ENCODE assay signal across 28 mouse cellular contexts in genomic region chr14:105643285-105643957, GRCm38 (mm10).
DNase-seq lines count a peak whose midpoint lies in the region; ATAC-seq lines count a peak whose summit lies in the region.
"Had no signal": no experiment of that assay in that cellular context is flagged by ENCODE, and none has a peak within 500 bp of the region (broad histone marks: within the 10 kb centered on the region; RNA-seq: fewer than 3 reads in every experiment).

No protein-coding gene starts in this region.

- H3K27me3 ChIP-seq in hindbrain, embryonic 14.5 days (ENCODE audit: control insufficient read depth, insufficient read depth, low read length) = no peaks in the 10 kb centered on the region
- H3K27me3 ChIP-seq in hindbrain, embryonic 12.5 days = no peaks in the 10 kb centered on the region
- H3K27me3 ChIP-seq: embryonic facial prominence, embryonic 15.5 days; kidney, embryonic 15.5 days; limb, embryonic 12.5 days; liver, embryonic 15.5 days had no signal

- H3K4me3 ChIP-seq in hindbrain, embryonic 14.5 days (replicated peaks; ENCODE audit: low read length) = no peak overlapping the region
- H3K4me3 ChIP-seq in hindbrain, embryonic 12.5 days = no peak overlapping the region
- H3K4me3 ChIP-seq: embryonic facial prominence, embryonic 10.5 days; embryonic facial prominence, embryonic 15.5 days; gastrocnemius, adult 2 months; kidney, embryonic 15.5 days; limb, embryonic 12.5 days; liver, embryonic 15.5 days had no signal

- H3K27ac ChIP-seq in hindbrain, embryonic 14.5 days = no peak overlapping the region
- no peak overlapping the region for H3K27ac ChIP-seq in hindbrain, embryonic 12.5 days
- H3K27ac ChIP-seq: embryonic facial prominence, embryonic 10.5 days; embryonic facial prominence, embryonic 15.5 days; gastrocnemius, adult 2 months; kidney, embryonic 15.5 days; limb, embryonic 12.5 days; liver, embryonic 15.5 days had no signal

- 67% methylated on average over 7 of the region's 7 CpGs for WGBS in hindbrain, embryonic 14.5 days
- WGBS in hindbrain, embryonic 12.5 days = 79% methylated on average over 7 of the region's 7 CpGs

- no peak overlapping the region for H3K4me2 ChIP-seq in hindbrain, embryonic 14.5 days (replicated peaks)
- no peak overlapping the region for H3K4me2 ChIP-seq in hindbrain, embryonic 12.5 days (replicated peaks)
- H3K4me2 ChIP-seq: embryonic facial prominence, embryonic 15.5 days; heart, embryonic 11.5 days; kidney, embryonic 15.5 days; limb, embryonic 12.5 days; liver, embryonic 15.5 days; lung, embryonic 14.5 days had no signal

- peak; percentile 72; the same call in 1 of the 2 replicates for ATAC-seq in hindbrain, embryonic 14.5 days (ENCODE audit: low FRiP score)
- ATAC-seq in hindbrain, embryonic 12.5 days (ENCODE audit: low FRiP score) = no peak
- ATAC-seq: inflammation-experienced regulatory T-cells, adult 6 months had no signal

- no peaks in the 10 kb centered on the region for H3K4me1 ChIP-seq in hindbrain, embryonic 14.5 days (replicated peaks; ENCODE audit: control insufficient read depth, insufficient read depth, low read length)
- H3K4me1 ChIP-seq in hindbrain, embryonic 12.5 days = no peaks in the 10 kb centered on the region
- H3K4me1 ChIP-seq: embryonic facial prominence, embryonic 10.5 days; embryonic facial prominence, embryonic 15.5 days; kidney, embryonic 15.5 days; liver, embryonic 15.5 days had no signal

- no peaks in the 10 kb centered on the region for H3K9me3 ChIP-seq in hindbrain, embryonic 14.5 days (ENCODE audit: control insufficient read depth, low read length)
- no peaks in the 10 kb centered on the region for H3K9me3 ChIP-seq in hindbrain, embryonic 12.5 days (replicated peaks)
- H3K9me3 ChIP-seq: embryonic facial prominence, embryonic 10.5 days; embryonic facial prominence, embryonic 15.5 days; kidney, embryonic 15.5 days; limb, embryonic 12.5 days; liver, embryonic 15.5 days had no signal

- no peaks in the 10 kb centered on the region for H3K36me3 ChIP-seq in hindbrain, embryonic 14.5 days (replicated peaks; ENCODE audit: control insufficient read depth, insufficient read depth)
- no peaks in the 10 kb centered on the region for H3K36me3 ChIP-seq in hindbrain, embryonic 12.5 days
- H3K36me3 ChIP-seq: embryonic facial prominence, embryonic 10.5 days; embryonic facial prominence, embryonic 15.5 days; kidney, embryonic 15.5 days; limb, embryonic 12.5 days; liver, embryonic 15.5 days had no signal

- H3K9ac ChIP-seq in hindbrain, embryonic 14.5 days = no peak overlapping the region
- no peak overlapping the region for H3K9ac ChIP-seq in hindbrain, embryonic 12.5 days
- H3K9ac ChIP-seq: embryonic facial prominence, embryonic 15.5 days; kidney, embryonic 15.5 days; limb, embryonic 12.5 days; liver, embryonic 15.5 days; lung, embryonic 14.5 days had no signal

- DNase-seq in hindbrain, embryonic 14.5 days (ENCODE audit: low spot score) = no peak
- peak; percentile 21 for DNase-seq in layer of hippocampus, adult 9-11 months
- no peak for DNase-seq in layer of hippocampus, adult 18-20 months (ENCODE audit: low spot score in 2 of 2)
- peak; percentile 46 to 57 for DNase-seq in right cerebral cortex, postnatal 10 days (ENCODE audit: low spot score in 2 of 2)
- no peak for DNase-seq in right cerebral cortex, postnatal 25 days
- no peak for DNase-seq in adipocyte (ENCODE audit: low spot score)
- DNase-seq: adrenal gland, adult 2 months; adrenal gland, postnatal 36 days; cerebellum, postnatal 14 days; gastrocnemius, adult 2 months; gastrocnemius, postnatal 36 days; heart, adult 18-20 months; heart, postnatal 36 days; kidney, adult 18-20 months; kidney, postnatal 25 days; lung, embryonic 14.5 days; lung, postnatal 14 days; retina, postnatal 1 day; spleen, adult 18-20 months; thymus, postnatal 14 days had no signal

Comparison
In these comparisons a context has a peak if more than half of its experiments do, and no peak if none do; other contexts are left out.
1. DNase-seq: peak in layer of hippocampus, adult 9-11 months (single experiment) and right cerebral cortex, postnatal 10 days (2 of 2); none in hindbrain, embryonic 14.5 days (single experiment), layer of hippocampus, adult 18-20 months (0 of 2), right cerebral cortex, postnatal 25 days (single experiment) and adipocyte (single experiment).